Mouse (Mus musculus) gastrocnemius, postnatal 36 days (tissue): ENCODE data around the gene Nmb. TPM values are rescaled to one million over a fixed set of nuclear protein-coding genes. Genes with fewer than 3 reads are reported as not detected.
"Not testable (repeated sequence)": the region's sequence is repeated elsewhere in the genome, so short reads cannot be mapped to it uniquely, and the experiment has no call there.

Experiments used
- DNase-seq, 2 experiments: peaks; one replicate each; pipeline ENCODE4 v3.0.0; 2022
- intact Hi-C: fragments of 180-260 bp; cut with DNase I; formaldehyde crosslinking; loops from one replicate; pipeline ENCODE4 v1.15.1; 2025
- long read RNA-seq, 2 experiments: library from polyadenylated mRNA; stranded (forward); transcript quantifications; one replicate each; pipeline ENCODE4 v2.0.0; 2021
- total RNA-seq, 2 experiments: library from RNA; stranded (reverse); gene quantifications; 2 replicates each; pipeline ENCODE4 v1.2.3; 2021

The Nmb gene
- 1 to 10 TPM; 5.2 to 5.4 TPM for total RNA-seq
- long read RNA-seq, experiment 1, partial matches to known transcripts, result 0 of 2 reads
- long read RNA-seq, experiment 1, other reads (novel, unspliced or antisense), result 1 of 2 reads
- long read RNA-seq, experiment 2, partial matches to known transcripts, result 2 of 6 reads
- long read RNA-seq, experiment 2, other reads (novel, unspliced or antisense), result 0 of 6 reads

DNA sequence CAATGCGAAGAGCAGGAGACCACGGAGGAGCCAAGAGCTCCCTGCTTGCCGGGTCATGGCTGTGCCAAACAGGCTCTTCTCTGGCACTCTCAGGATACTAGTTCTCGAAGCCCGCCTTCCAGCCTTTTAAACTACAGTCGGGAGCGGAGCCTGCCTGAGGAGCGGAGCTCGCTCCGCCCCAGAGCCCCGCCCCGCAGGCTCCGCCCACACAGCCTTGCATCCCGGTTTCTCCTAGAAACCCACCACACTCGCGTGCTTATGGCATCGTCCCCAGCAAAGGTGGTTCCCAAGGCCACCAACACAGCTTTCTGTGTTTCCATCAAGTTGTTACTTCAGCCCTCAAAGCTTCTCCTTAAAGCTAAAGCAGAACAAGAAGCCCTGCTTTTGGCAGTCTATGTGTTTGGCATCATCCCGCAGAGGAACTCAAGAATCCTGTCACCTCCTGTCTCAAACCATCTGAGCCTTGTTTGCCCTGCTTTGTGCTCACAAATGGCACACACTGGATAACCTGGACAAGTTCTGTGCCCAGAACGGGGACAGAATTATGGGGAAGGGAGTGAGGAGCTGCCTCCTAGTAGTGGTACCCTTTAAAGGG, at the start of gene Nmb:
TSS of gene Nmb (minus strand) at position 156 of the 595 bp plus-strand sequence.
- DNase-seq, result peak; percentile 66 to 72
- intact Hi-C loops, result loop anchor here (5.0 kb wide), 1 partner anchor 82 kb away; no protein-coding TSS in a partner anchor

DNA sequence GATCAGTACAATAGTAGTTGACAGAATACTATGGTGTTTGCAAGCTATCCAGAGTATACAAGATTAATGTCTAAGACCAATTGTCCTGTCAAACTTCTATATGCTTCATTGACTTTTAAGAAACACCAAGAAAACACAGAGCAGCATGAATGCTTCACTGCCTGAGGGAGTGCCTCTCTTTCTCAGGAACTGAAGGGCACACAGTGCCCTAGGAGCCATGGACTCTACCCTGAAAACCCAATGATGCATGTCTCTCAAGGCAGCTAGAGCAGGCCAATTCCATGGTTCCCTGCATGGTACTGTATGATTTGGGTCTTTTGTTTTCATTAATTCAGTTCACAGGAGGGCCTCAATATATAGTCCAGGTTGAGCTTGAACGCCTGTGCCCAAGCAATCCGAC, 49.4 kb upstream of the Nmb start:
- no peak for DNase-seq
- intact Hi-C loops, result no loop called here

DNA sequence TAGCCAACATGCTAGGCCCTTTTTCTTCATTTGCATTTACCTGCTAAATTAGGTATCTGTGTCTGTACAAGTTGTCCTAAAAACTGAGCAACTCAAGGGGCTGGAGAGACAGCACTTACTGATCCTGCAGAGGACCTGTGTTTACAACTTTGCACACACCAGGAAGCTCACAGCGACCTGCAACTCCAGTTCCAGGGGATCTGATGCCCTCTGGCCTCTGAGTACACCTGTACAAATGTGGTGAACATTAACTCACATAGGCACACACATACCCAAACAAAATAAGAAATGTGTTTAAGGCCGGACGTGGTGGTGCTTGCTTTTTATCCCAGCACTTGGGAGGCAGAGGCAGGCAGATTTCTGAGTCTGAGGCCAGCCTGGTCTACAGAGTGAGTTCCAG, 47.3 kb upstream of the Nmb start:
- intact Hi-C loops, result no loop called here
- no peak for DNase-seq

- no peak for DNase-seq
- intact Hi-C loops, result no loop called here
These were observed 46.6 kb upstream of the Nmb start for GRCm38 (mm10) chr7:80951461-80951860.

DNA sequence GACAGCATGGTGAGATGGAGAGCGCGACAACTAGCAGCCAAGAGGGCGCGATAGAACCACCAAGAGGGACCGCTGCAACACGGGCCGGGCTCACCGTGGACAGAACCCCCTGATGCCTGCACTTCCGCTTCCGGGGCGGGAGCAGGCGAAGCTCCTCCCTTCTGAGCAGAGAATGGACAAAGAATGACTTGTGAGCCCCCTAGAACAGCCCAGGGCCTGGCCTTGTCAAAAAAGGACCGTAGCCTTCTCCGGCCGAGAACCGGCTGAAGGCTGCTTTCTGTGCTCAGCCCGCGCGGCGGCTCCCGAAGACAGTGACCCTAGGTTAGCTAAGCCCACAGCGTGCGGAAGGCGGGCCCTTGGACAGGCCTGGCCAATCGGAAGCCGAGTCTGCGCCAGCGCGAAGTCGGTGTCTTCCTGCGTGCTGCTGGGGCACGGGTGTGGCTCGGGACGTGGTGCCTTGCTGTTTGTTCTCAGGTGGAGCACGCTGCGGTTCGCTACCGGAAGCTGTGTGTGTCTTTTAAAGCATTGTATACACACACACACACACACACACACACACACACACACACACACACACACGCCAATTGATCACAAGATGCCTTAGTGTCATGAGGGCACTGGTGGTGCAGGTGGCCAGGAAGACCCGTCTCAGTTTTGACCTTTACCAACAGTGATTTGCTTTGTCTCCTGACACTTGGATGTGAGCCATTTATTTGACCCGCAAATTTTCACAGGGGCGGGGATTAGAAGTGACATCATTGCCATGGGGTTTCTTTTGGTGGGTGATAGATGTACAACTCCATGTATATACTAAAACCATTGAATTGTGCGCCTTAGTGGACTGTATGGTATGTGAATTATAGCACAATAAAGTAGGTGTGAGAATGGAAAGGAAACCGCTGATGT, 42.8 kb upstream of the Nmb start, which contains the start of gene Sec11a:
TSS of gene Sec11a (minus strand) at position 336 of the 906 bp plus-strand sequence.
- intact Hi-C loops, result no loop called here

DNA sequence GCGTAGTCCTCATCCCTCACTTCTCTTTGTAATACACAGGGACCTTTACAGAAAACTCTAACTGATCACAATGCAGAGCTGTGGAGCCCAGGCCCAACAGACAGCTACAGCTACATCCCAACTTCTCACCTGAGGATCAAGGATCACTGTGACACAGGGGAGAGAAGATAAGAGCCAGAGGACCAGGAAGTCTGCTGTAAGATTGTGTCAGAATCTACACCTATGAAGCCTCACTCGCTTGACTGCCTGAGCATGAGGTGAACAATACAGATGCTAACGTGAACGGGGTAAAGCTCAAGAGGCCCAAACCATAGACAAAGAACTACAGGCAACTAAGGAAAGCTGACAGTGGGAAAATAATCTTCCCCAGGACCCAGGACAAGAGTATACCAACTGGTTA, 34.9 kb upstream of the Nmb start:
- intact Hi-C loops, result no loop called here

More for the DNA sequence above, 42.8 kb upstream of the Nmb start, which contains the start of gene Sec11a:
- DNase-seq, result peak; percentile 90 to 91

GRCm38 (mm10) chr7:80937304-80937666, 32.4 kb upstream of the Nmb start:
- intact Hi-C loops, DNase-seq: not testable (repeated sequence)

More for the DNA sequence above, 34.9 kb upstream of the Nmb start:
- no peak for DNase-seq

DNA sequence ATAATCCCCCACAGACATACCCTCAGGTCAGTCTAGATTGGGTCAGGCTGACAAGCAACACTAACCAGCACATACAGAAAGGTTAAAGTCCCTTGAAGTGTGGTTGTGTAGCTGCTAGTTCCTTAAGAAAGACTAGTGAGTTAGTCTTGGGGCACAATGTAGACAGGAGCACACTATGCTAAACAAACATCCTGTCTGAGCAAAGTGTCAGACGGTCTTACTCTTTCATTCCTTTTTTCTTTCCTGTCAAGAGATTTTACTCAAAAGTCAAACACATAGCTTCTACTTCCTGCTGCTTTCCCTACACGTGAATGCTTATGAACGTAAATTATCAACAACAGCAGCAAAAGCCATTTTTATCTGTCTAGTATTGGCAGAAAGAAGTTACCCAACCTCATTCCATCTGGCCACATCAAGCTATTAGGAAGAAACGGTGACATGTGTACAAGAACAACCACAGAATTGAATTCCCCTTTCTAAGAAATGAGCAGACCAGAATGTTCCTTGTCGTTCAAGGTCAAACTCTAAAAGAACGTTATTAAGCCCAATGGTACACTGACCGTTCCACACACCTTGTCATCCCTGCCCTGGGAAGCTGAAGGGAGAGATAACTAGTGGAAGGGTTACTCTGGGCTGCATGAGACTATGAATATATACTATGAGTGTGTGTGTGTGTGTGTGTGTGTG, 31.9 kb upstream of the Nmb start:
- DNase-seq, intact Hi-C loops: not testable (repeated sequence)

DNA sequence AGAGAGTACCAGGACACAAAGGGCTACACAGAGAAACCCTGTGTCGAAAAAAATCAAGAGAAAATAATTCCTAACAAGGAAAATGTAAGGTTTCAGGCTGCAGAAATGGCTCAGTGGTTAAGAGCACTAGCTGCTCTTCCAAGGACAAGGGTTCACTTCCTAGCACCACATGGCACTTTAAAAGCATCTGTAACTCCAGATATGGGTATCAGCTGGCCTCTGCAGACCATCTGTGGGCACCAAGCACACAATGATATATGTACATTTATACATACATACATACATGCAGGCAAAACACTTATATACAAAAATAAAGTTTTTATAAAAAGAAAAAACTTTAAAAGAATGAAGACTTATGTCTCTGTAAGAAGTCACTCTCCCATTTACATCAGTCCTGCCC, 31.0 kb upstream of the Nmb start:
- intact Hi-C loops, result no loop called here

DNA sequence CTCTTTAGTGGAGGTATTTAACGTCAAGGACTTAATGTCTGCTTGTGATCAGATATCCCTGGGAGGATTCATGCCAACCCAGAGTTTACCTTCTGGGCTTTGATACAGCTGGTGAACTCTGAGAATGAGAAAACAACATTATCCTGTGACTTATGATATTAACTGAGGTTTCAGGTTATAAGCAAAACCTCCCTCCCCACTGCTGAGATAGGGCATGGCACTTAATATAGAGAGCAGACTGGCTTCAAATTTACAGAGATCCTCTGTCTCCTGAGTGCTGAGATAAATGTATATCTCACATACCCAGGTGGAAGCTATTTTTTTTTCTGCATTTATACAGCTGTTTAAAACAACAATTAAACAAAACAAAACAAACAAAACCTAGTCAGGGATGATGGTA, 27.9 kb upstream of the Nmb start:
- intact Hi-C loops, result loop anchor here (5.0 kb wide), 1 partner anchor 45 kb away; no protein-coding TSS in a partner anchor

More for the DNA sequence above, 31.0 kb upstream of the Nmb start:
- no peak for DNase-seq

GRCm38 (mm10) chr7:80931618-80932207, 26.8 kb upstream of the Nmb start:
- no peak for DNase-seq
- intact Hi-C loops, result loop anchor here (5.0 kb wide), 1 partner anchor 44 kb away; no protein-coding TSS in a partner anchor

More for the DNA sequence above, 27.9 kb upstream of the Nmb start:
- DNase-seq, result no peak

- DNase-seq, result no peak
- intact Hi-C loops, result no loop called here
These were observed 18.3 kb upstream of the Nmb start for GRCm38 (mm10) chr7:80923165-80923564.

DNA sequence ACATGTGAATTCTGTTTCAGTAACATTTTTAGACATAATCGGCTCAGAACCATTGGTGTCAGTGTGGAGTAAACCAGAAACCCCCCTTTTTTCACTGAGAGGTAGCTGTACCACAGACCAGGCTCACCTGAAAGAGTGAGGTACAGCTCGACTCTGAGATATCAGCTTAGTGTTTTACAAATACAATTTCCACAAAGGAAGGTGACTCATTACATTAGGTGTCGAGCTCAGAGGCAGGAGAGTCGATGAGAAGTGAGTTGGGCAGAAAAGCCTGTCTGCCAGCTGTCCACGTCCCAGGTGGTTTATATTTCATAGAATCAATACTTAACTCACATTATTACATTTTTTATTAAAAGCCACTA, 14.8 kb upstream of the Nmb start:
- intact Hi-C loops, result no loop called here
- DNase-seq, result no peak

DNA sequence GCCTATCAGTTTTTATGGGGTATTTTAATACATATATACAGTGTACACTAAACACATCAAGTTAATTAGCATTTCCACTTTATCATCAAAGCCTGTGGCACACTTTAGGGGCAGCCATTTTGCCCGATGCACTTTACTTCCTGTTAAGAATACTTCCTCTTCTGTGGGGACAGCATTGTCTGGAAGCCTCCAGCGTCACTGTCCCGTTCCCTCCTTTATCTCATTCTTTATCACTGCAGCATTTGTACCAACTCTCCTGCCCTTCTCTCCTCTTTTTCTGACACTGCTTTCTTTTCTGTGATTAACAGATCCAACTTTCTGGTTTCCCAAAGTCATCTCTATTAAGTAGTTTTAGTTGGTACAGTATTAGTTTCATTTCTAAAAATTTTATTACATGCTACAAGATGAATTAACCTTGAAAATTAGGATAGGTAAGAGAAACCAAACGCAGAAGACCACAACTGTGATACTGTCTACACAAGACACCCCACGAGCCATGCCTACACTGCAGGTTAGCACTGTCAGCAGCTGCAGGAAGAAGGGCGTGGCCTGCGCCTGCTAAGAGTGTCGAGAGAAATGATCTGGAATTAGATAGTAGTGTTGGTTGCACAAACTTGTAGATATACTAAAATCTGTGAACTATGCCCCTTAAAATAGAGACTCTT, 14.2 kb upstream of the Nmb start:
- no peak for DNase-seq
- intact Hi-C loops, result no loop called here

DNA sequence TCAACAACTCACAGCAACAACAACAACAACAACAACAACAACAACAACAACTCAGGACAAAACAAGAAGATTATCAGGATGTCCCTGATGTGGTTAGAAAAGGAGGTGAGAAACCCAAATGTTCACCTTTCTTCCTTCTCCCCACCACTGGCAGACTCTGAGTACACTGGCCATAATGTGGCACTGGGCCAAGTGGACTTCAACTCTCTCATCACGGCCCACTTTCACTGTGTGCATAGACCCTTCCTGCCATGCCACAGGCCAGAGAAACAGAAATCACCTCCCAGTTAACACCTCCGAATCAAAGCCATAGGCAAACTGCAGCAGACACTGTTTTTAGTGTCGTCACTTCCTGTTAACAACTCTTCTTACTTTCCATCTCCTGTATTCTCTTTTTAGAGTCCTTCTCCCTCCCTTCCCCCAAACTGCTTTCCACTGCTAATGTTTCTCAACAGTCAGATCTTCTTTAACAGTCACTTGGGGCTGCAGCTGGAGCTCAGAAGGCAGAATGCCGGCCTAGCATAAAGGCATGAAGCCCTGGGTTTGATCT, 13.1 kb upstream of the Nmb start:
- intact Hi-C loops, result no loop called here
- no peak for DNase-seq

- intact Hi-C loops, result no loop called here
- DNase-seq, result no peak
These were observed 7.6 kb upstream of the Nmb start for GRCm38 (mm10) chr7:80912496-80912895.

- DNase-seq, result no peak
- intact Hi-C loops, result no loop called here
These were observed 6.2 kb upstream of the Nmb start for GRCm38 (mm10) chr7:80911053-80911452.

GRCm38 (mm10) chr7:80903625-80904422, 1.1 kb downstream of the Nmb start:
- intact Hi-C loops, result loop anchor here (5.0 kb wide), 1 partner anchor 83 kb away; no protein-coding TSS in a partner anchor
- no peak for DNase-seq
